In genomic region chr4:31922215-31922614, GRCm38 (mm10) we compare ENCODE assay signal across 22 mouse cellular contexts.
"Had no signal": no experiment of that assay in that cellular context is flagged by ENCODE, and none has a peak within 500 bp of the region (broad histone marks: within the 10 kb centered on the region; RNA-seq: fewer than 3 reads in every experiment).

No protein-coding gene starts in this region.

- H3K36me3 ChIP-seq: limb, embryonic 12.5 days; limb, embryonic 15.5 days; midbrain, embryonic 10.5 days; midbrain, embryonic 13.5 days had no signal

- H3K9me3 ChIP-seq: limb, embryonic 12.5 days; limb, embryonic 15.5 days; midbrain, embryonic 10.5 days; midbrain, embryonic 13.5 days had no signal

- ATAC-seq: liver, postnatal 0 days; lung, postnatal 0 days; midbrain, embryonic 13.5 days had no signal

- H3K4me3 ChIP-seq: layer of hippocampus, adult 2 months; limb, embryonic 12.5 days; limb, embryonic 15.5 days; midbrain, embryonic 10.5 days; midbrain, embryonic 13.5 days had no signal

- H3K27ac ChIP-seq: kidney, postnatal 0 days; layer of hippocampus, adult 2 months; limb, embryonic 12.5 days; limb, embryonic 15.5 days; liver, embryonic 14.5 days; macrophage; midbrain, embryonic 10.5 days; midbrain, embryonic 13.5 days; stomach, postnatal 0 days had no signal

- DNase-seq: kidney, adult 18-20 months; kidney, adult 9 months; kidney, postnatal 25 days; layer of hippocampus, adult 9-11 months; liver, postnatal 0 days; lung, embryonic 14.5 days; right cerebral cortex, adult 18-20 months; right cerebral cortex, postnatal 14 days; right cerebral cortex, postnatal 4 days; thymus, adult 2 months; thymus, postnatal 14 days; thymus, postnatal 4 days had no signal

- H3K27me3 ChIP-seq: limb, embryonic 12.5 days; limb, embryonic 15.5 days had no signal
